In the genomic region with DNA sequence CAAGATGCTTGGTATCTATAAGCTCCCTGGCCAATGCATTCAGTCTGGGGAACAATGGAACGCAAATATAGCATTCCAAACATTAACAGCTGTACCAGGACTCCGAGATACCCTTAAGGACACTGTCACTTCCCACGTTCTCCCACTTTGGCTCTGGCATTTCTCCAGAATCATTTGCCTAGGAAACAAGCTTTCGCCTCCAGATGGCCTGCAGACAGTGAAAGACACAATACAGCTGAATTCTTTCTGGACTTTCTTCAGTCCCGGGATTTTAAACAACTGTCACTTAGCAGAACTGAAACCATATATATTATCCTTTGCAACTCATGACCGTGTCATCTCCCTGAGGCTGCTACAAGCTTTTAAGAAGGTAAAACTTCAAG, we compare ENCODE assay signal across 8 mouse cellular contexts.
DNase-seq lines count a peak whose midpoint lies in the region; TF ChIP-seq lines count a peak whose summit lies in the region.

No protein-coding gene starts in this region.

- intact Hi-C loops in left cerebral cortex, postnatal 4 days (cut with DNase I): no loop called here
- intact Hi-C loops in left cerebral cortex, postnatal 36 days (cut with DNase I): no loop called here

- no peak for TF ChIP-seq POLR2A in brain, embryonic 14.5 days (IDR thresholded peaks at IDR 0.05; ENCODE audit: borderline replicate concordance, extremely low read depth, insufficient read depth, insufficient read length, poor library complexity, severe bottlenecking)

- no peak for TF ChIP-seq CTCF in brain, embryonic 14.5 days (IDR thresholded peaks at IDR 0.05; ENCODE audit: borderline replicate concordance, extremely low read depth, insufficient read depth, insufficient read length)

- DNase-seq in gastrocnemius, adult 18-20 months (ENCODE audit: low spot score): peak; percentile 2
- no peak for DNase-seq in gastrocnemius, postnatal 10 days
- peak; percentile 25 for DNase-seq in left cerebral cortex, adult 11 months (ENCODE audit: low spot score)
- DNase-seq in left cerebral cortex, postnatal 4 days: no peak
- peak; percentile 67 for DNase-seq in brain, embryonic 14.5 days (ENCODE audit: low read depth)
- peak; percentile 36 to 37 for DNase-seq in left cerebral cortex, postnatal 36 days (ENCODE audit: low spot score in 2 of 2)
- no peak for DNase-seq in cerebellum, adult 18-20 months
- DNase-seq in embryo, embryonic 10.5 days (ENCODE audit: low spot score): no peak

Comparison
In these comparisons a context has a peak if more than half of its experiments do, and no peak if none do; other contexts are left out.
1. DNase-seq: peak in gastrocnemius, adult 18-20 months (single experiment), left cerebral cortex, adult 11 months (single experiment), brain, embryonic 14.5 days (single experiment) and left cerebral cortex, postnatal 36 days (2 of 2); none in gastrocnemius, postnatal 10 days (single experiment), left cerebral cortex, postnatal 4 days (single experiment), cerebellum, adult 18-20 months (0 of 2) and embryo, embryonic 10.5 days (single experiment).